Mouse (Mus musculus) left cerebral cortex, postnatal 36 days (tissue): ENCODE data around the gene Rnf123. TPM values are rescaled to one million over a fixed set of nuclear protein-coding genes. Genes with fewer than 3 reads are reported as not detected.

Experiments used
- DNase-seq, 2 experiments: peaks; one replicate each; pipeline ENCODE4 v3.0.0; 2021 to 2022; ENCODE audit warnings: low spot score in 2 of 2, mixed read lengths in 1 of 2
- intact Hi-C: fragments of 180-260 bp; cut with DNase I; formaldehyde crosslinking; loops from one replicate; pipeline ENCODE4 v1.15.1; 2025
- microRNA-seq: library from miRNA; unstranded; fragments of <30 nt; microRNA quantifications from one replicate; pipeline ENCODE4 v1.2.0, GENCODE M21; 2022
- total RNA-seq, 2 experiments: library from RNA; stranded (reverse); gene quantifications; 2 replicates each; pipeline ENCODE4 v1.2.3; 2021

The Rnf123 gene
- total RNA-seq, 2 experiments from 2014 or later = 77.6 to 107 TPM

DNA sequence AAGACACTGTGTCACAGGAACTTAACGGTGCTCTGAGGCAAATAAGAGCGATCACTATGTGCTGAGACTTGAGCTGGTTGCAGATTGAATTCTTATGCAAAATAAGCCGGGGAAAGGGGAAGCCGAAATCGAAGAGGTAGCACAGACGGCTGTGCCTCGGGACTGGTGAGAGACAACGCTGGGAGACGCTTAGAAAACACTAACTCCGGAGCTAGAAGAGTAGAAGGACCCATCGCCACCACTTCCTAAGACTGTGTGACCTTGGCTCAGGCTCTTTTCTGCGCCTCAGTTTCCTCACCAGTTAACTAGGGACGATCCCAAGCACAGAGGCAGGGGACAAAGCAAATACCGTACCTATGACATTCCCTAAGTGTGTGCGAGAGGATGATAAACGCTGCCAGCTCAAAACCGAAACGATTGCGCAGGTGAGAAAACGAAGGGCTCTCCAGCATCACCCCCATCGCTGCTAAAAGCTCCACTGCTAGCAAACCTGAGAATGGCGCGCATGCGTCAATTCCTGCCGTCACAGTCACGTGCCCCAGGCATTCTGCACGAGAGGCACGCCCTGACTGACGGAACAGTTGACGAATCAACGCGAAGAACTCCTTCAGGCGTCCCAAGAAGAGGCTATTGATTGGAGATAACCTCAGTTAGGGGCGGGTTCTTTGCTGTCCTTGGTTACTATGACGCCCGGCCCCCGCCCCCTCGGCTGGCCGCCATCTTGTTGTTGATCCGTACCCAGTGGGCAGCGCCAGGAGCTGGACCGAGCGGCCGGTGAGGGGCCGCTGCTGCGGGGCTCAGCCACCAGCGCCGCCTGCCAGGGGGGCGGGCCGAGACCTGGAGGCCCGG, 81.0 kb downstream of the Rnf123 start, which contains the start of gene Ip6k1:
Gene Ip6k1 (plus strand): TSS at position 580 of the 849 bp plus-strand sequence.
- intact Hi-C loops = no loop called here
- peak; percentile 100 for DNase-seq

Small RNA genes within 50 kb of the gene (microRNA-seq; reads per million reads assigned to microRNA genes)
- not detected for gene Gm47303
- gene Mir7088 = not detected

Other genes with a start within 250 kb of the Rnf123 start
- gene Rbm6, start 210.1 kb downstream of the Rnf123 start, total RNA-seq = 10 to 100 TPM; 48.3 to 72.1 TPM
- 10 to 100 TPM; 23.9 to 27.1 TPM for gene Mon1a, start 195.2 kb downstream of the Rnf123 start, total RNA-seq
- gene Mst1r, start 176.5 kb downstream of the Rnf123 start, total RNA-seq = 1 to 10 TPM in 1 of 2 experiments, under 1 TPM in 1; 0.81 to 2.6 TPM
- gene Actl11, start 154.9 kb downstream of the Rnf123 start, total RNA-seq = not detected
- gene Camkv, start 147.7 kb downstream of the Rnf123 start, total RNA-seq = 100 to 1,000 TPM; 353 to 360 TPM
- 10 to 100 TPM in 1 of 2 experiments, 1 to 10 TPM in 1; 7.8 to 16.5 TPM for gene Traip, start 133.2 kb downstream of the Rnf123 start, total RNA-seq
- gene Uba7, start 107.8 kb downstream of the Rnf123 start, total RNA-seq = 1 to 10 TPM; 2.4 to 3.9 TPM
- gene Gm20661, start 100.3 kb downstream of the Rnf123 start, total RNA-seq = not detected
- gene Inka1, start 97.5 kb downstream of the Rnf123 start, total RNA-seq = 1 to 10 TPM; 4.4 to 4.9 TPM
- gene Cdhr4, start 90.8 kb downstream of the Rnf123 start, total RNA-seq = 1 to 10 TPM in 1 of 2 experiments, under 1 TPM in 1; 0.79 to 1.4 TPM
- 1 to 10 TPM in 1 of 2 experiments, not detected in 1; 2.3 TPM for gene Gm20662, start 87.0 kb downstream of the Rnf123 start, total RNA-seq
- 100 to 1,000 TPM; 196 to 205 TPM for gene Ip6k1, start 80.8 kb downstream of the Rnf123 start, total RNA-seq
- gene Gmppb, start 34.1 kb downstream of the Rnf123 start, total RNA-seq = 10 to 100 TPM; 14.4 to 17.0 TPM
- gene Amigo3, start 30.2 kb downstream of the Rnf123 start, total RNA-seq = 1 to 10 TPM; 1.7 to 1.8 TPM
- not detected for gene Mst1, start 2.9 kb downstream of the Rnf123 start, total RNA-seq
- gene Apeh, start 11.3 kb upstream of the Rnf123 start, total RNA-seq = 10 to 100 TPM; 23.9 to 39.4 TPM
- gene Bsn, start 107.0 kb upstream of the Rnf123 start, total RNA-seq = 100 to 1,000 TPM; 269 to 307 TPM
- 10 to 100 TPM; 90.4 to 93.1 TPM for gene Dag1, start 180.6 kb upstream of the Rnf123 start, total RNA-seq
- 100 to 1,000 TPM; 116 to 131 TPM for gene Nicn1, start 207.1 kb upstream of the Rnf123 start, total RNA-seq
- gene Amt, start 213.5 kb upstream of the Rnf123 start, total RNA-seq = 10 to 100 TPM; 29.5 to 34.0 TPM
- gene Rhoa, start 222.8 kb upstream of the Rnf123 start, total RNA-seq = 100 to 1,000 TPM; 160 to 176 TPM
- gene Tcta, start 222.8 kb upstream of the Rnf123 start, total RNA-seq = 10 to 100 TPM; 29.2 to 41.4 TPM